Mouse (Mus musculus): ENCODE measurements around the gene Sept3. TPM values are rescaled to one million over a fixed set of nuclear protein-coding genes. Genes with fewer than 3 reads are reported as not detected.

The Sept3 gene
- polyA plus RNA-seq, 1 experiment = 2.0 TPM

DNA sequence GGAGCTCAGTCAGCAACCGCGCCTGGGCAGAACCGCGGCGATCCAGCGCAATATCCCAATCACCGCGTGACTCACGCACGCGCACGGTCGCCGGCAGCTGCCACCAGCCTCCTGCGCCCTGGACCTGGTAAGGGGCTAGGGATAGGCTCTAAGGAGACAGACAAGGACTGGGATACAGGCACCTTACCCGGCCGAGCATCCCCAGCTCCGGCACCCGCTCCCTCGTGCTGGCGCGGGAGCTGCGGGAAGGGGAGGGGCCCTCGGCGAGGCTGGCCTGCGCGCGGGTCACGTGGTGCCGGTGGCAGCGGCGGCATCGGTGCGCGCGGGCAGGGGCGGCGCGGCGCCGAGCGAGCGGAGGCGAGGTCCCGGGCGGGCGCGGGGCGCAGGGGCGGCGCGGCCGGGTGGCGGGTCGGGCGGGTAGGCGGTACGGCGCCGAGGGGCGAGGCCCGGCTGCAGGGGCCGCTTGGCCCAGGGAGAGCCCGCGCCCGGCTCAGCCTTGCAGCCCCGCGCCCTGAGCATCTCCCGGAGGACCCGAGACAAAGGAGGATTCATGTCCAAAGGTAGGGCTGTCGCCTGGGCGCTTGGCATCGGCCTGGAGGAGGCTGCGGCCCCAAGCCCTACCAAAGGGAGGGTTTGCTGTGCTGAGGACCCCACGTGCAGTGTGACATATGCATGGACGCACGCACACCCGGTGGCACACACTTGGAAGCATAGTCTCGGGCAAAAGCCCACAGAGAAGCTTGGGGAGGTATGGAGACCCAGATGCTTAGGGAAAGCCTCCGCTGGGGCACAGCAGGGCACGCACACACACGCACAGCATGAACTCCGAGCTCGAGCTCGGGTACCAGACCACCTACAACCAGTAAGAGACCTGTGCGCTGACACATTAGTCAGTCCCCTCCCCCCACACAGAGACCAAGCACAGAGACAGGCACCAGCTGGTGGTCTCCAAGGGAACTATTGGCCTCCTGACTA is 521 bp downstream of the Sept3 start:
- 1% methylated on average over 74 of the region's 86 CpGs for WGBS
- H3K4me1 ChIP-seq (ENCODE audit: control insufficient read depth, insufficient read depth, low read length) = no peaks in the 10 kb centered on the region
- no peak overlapping the region; the same call in 1 of the 2 replicates for H3K27ac ChIP-seq (ENCODE audit: control insufficient read depth, insufficient read depth, low read depth, low read length, poor library complexity)
- H3K4me3 ChIP-seq (replicated peaks; ENCODE audit: control insufficient read depth, low read depth, low read length) = no peak overlapping the region
- TF ChIP-seq POLR2A (IDR thresholded peaks at IDR 0.05; ENCODE audit: borderline replicate concordance, control insufficient read depth, low read depth, low read length) (no peak), CTCF (IDR thresholded peaks at IDR 0.05; ENCODE audit: control insufficient read depth, insufficient read depth, low read length) (no peak)

DNA sequence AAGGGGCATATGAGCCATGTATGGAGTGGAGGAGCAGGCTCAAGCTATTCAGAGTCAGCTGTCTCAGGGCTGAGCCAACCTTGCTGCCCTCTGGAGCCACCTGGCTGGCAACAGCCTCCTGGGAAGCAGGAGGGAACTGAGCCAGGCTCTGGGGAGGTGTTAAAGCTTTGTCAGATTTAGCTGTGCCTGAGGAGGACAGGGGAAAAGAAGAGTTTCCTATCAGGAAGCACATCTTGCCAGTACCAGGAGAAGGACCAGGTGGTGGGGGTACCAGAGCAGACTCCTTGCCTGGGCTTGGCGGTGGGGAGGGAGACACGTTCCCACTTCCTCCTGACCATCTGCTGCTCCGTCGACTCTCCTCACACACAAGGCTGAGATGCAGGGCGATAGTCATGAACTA is 2.9 kb downstream of the Sept3 start:
- TF ChIP-seq CTCF (IDR thresholded peaks at IDR 0.05; ENCODE audit: control insufficient read depth, insufficient read depth, low read length) = no peak
- TF ChIP-seq POLR2A (IDR thresholded peaks at IDR 0.05; ENCODE audit: borderline replicate concordance, control insufficient read depth, low read depth, low read length) = no peak
- no peak overlapping the region for H3K4me3 ChIP-seq (replicated peaks; ENCODE audit: control insufficient read depth, low read depth, low read length)
- no peaks in the 10 kb centered on the region for H3K4me1 ChIP-seq (ENCODE audit: control insufficient read depth, insufficient read depth, low read length)
- no peak overlapping the region for H3K27ac ChIP-seq (ENCODE audit: control insufficient read depth, insufficient read depth, low read depth, low read length, poor library complexity)
- 16% methylated on average over 5 of the region's 5 CpGs for WGBS

DNA sequence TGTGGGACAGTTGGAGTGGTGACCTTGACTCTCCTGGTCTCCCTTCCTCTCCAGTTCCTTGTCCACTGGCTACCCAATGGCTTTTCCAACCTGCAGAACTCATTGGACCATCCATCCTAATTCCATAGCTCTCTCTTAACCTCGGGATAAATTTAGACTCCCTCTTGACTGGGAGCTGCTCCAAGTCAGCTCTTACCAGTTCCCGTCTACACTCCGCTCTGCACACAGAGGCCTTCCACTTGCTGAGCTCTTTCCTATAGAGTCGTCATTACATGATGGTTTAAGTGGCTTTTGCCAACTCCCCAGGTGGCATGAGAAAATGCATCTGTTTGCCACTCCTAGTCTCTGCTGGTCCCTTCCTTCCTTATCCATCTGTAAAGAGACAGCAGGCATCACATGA is 5.9 kb downstream of the Sept3 start:
- Histone ChIP-seq H3K4me1 (ENCODE audit: control insufficient read depth, insufficient read depth, low read length) (no peaks in the 10 kb centered on the region), H3K4me3 (replicated peaks; ENCODE audit: control insufficient read depth, low read depth, low read length) (no peak overlapping the region), H3K27ac (ENCODE audit: control insufficient read depth, insufficient read depth, low read depth, low read length, poor library complexity) (no peak overlapping the region)
- no peak for TF ChIP-seq POLR2A (IDR thresholded peaks at IDR 0.05; ENCODE audit: borderline replicate concordance, control insufficient read depth, low read depth, low read length)
- no peak for TF ChIP-seq CTCF (IDR thresholded peaks at IDR 0.05; ENCODE audit: control insufficient read depth, insufficient read depth, low read length)
- WGBS = 70% methylated on average over 4 of the region's 4 CpGs

DNA sequence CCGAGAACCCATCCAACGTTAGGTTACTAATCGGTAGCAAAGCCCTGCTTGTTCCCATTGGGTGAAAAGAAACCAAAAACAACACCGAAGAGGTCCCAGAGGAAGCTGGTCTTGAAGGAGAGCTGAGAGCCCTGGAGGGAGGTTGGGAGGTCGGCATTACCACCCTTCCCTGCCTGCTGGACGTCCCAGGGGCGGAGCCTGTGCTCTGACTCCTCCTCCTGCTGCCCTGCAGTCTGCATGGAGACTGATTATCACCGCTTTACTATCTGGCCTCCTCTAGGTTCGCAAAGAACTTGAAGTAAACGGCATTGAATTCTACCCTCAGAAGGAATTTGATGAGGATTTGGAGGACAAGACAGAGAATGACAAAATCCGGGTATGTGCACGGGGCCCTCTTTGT is 11.5 kb downstream of the Sept3 start:
- no peak overlapping the region for H3K4me3 ChIP-seq (replicated peaks; ENCODE audit: control insufficient read depth, low read depth, low read length)
- H3K4me1 ChIP-seq (ENCODE audit: control insufficient read depth, insufficient read depth, low read length) = no peaks in the 10 kb centered on the region
- no peak overlapping the region for H3K27ac ChIP-seq (ENCODE audit: control insufficient read depth, insufficient read depth, low read depth, low read length, poor library complexity)
- WGBS = 59% methylated on average over 12 of the region's 12 CpGs
- TF ChIP-seq POLR2A (IDR thresholded peaks at IDR 0.05; ENCODE audit: borderline replicate concordance, control insufficient read depth, low read depth, low read length) (no peak), CTCF (IDR thresholded peaks at IDR 0.05; ENCODE audit: control insufficient read depth, insufficient read depth, low read length) (no peak)

DNA sequence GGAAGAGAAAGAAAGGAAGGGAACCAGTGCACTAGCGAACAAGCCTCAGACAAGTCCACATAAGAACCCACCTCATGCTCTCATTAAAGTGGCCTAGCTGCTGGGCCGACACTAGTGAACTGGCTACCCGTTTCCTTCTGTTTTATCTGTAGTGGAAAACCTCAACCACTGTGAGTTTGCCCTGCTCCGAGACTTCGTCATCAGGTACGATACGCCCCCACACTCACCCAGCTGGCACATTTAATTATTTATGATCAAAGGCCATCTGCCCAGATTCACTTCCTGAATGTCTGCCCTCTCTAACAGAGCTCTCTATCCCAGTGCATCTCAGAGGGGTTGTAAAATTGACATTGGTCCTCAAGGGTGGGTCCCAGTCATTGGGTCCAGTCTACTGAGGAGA is 15.6 kb downstream of the Sept3 start:
- no peak for TF ChIP-seq CTCF (IDR thresholded peaks at IDR 0.05; ENCODE audit: control insufficient read depth, insufficient read depth, low read length)
- no peak for TF ChIP-seq POLR2A (IDR thresholded peaks at IDR 0.05; ENCODE audit: borderline replicate concordance, control insufficient read depth, low read depth, low read length)
- no peak overlapping the region for H3K27ac ChIP-seq (ENCODE audit: control insufficient read depth, insufficient read depth, low read depth, low read length, poor library complexity)
- 48% methylated on average over 7 of the region's 7 CpGs for WGBS
- H3K4me3 ChIP-seq (replicated peaks; ENCODE audit: control insufficient read depth, low read depth, low read length) = no peak overlapping the region
- no peaks in the 10 kb centered on the region for H3K4me1 ChIP-seq (ENCODE audit: control insufficient read depth, insufficient read depth, low read length)

DNA sequence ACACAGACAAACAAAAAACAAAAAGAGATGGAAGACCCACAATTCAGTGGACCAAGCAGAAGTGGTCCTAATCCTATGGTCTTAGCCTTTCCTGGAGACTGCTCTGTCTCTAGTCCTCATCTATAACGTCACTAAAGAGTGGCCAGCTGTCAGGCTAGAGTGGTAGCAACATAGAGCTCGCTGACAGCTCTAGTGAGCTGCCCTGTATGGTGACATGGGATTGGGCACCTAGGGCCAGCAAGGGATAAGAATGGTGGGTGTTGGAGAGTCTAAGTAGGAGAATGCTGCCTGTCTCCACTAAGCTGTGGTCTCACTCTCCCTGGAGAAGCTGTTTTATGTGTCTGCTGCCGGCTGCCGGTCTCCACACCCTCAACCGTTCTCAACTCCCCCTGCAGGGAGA is 18.2 kb downstream of the Sept3 start:
- no peak overlapping the region for H3K4me3 ChIP-seq (replicated peaks; ENCODE audit: control insufficient read depth, low read depth, low read length)
- no peaks in the 10 kb centered on the region for H3K4me1 ChIP-seq (ENCODE audit: control insufficient read depth, insufficient read depth, low read length)
- no peak overlapping the region for H3K27ac ChIP-seq (ENCODE audit: control insufficient read depth, insufficient read depth, low read depth, low read length, poor library complexity)
- no peak for TF ChIP-seq CTCF (IDR thresholded peaks at IDR 0.05; ENCODE audit: control insufficient read depth, insufficient read depth, low read length)
- TF ChIP-seq POLR2A (IDR thresholded peaks at IDR 0.05; ENCODE audit: borderline replicate concordance, control insufficient read depth, low read depth, low read length) = no peak
- WGBS = 37% methylated on average over 5 of the region's 5 CpGs

DNA sequence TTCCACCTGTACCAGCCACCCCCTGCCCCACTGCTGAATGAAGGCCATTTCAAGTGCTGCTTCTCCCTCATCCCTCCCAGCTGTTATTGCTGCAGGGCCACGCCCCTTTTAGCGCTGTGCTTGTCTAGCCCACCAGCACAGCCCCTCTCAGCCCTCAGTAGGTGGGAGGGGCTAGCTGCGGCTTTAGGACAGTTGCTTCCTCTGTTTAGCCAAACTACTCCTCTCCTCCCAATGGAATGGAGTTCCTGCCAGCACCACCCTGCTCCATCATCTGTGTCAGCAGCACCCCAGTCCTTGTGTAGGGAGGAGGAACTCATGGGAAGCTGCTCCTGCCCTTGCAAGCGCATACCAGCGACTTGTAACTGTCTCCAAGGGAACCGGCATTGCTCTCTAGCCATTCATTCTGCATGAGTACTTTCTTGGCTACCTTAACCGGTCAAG is 18.6 kb downstream of the Sept3 start:
- H3K27ac ChIP-seq (ENCODE audit: control insufficient read depth, insufficient read depth, low read depth, low read length, poor library complexity) = no peak overlapping the region
- H3K4me3 ChIP-seq (replicated peaks; ENCODE audit: control insufficient read depth, low read depth, low read length) = no peak overlapping the region
- H3K4me1 ChIP-seq (ENCODE audit: control insufficient read depth, insufficient read depth, low read length) = no peaks in the 10 kb centered on the region
- no peak for TF ChIP-seq CTCF (IDR thresholded peaks at IDR 0.05; ENCODE audit: control insufficient read depth, insufficient read depth, low read length)
- 26% methylated on average over 7 of the region's 7 CpGs for WGBS

DNA sequence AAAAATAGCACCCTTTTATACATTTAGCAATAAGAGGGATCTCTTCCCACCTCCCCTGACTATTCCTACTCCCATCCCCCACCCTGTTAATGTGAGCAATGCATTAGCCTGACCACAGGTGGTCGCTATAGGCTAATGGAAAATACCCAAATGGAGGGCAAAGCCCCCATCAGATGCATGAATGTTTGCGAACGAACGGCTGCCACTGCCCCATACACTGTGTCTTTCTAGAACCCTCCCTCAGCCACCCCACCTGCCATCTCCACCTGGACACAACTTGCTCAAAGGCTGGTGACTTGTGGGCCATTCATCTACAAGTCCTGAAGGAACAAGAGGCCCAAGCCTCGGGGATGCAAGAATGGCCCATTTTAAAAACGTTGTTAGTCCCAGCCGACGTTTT is 19.4 kb downstream of the Sept3 start:
- WGBS = 44% methylated on average over 8 of the region's 8 CpGs
- no peak overlapping the region for H3K27ac ChIP-seq (ENCODE audit: control insufficient read depth, insufficient read depth, low read depth, low read length, poor library complexity)
- H3K4me1 ChIP-seq (ENCODE audit: control insufficient read depth, insufficient read depth, low read length) = no peaks in the 10 kb centered on the region
- H3K4me3 ChIP-seq (replicated peaks; ENCODE audit: control insufficient read depth, low read depth, low read length) = no peak overlapping the region
- TF ChIP-seq POLR2A (IDR thresholded peaks at IDR 0.05; ENCODE audit: borderline replicate concordance, control insufficient read depth, low read depth, low read length) (no peak), CTCF (IDR thresholded peaks at IDR 0.05; ENCODE audit: control insufficient read depth, insufficient read depth, low read length) (peak; percentile 8; the same call in 1 of the 2 replicates)
